Mouse (Mus musculus): ENCODE data around the gene Ackr3. TPM values are rescaled to one million over a fixed set of nuclear protein-coding genes. Genes with fewer than 3 reads are reported as not detected.

Gene Ackr3
- total RNA-seq, 2 experiments from 2014 or later: 10.5 to 13.2 TPM

- DNase-seq: peak; percentile 54
Measured at GRCm38 (mm10) chr1:90258253-90258887, 54.6 kb downstream of the Ackr3 start.

DNA sequence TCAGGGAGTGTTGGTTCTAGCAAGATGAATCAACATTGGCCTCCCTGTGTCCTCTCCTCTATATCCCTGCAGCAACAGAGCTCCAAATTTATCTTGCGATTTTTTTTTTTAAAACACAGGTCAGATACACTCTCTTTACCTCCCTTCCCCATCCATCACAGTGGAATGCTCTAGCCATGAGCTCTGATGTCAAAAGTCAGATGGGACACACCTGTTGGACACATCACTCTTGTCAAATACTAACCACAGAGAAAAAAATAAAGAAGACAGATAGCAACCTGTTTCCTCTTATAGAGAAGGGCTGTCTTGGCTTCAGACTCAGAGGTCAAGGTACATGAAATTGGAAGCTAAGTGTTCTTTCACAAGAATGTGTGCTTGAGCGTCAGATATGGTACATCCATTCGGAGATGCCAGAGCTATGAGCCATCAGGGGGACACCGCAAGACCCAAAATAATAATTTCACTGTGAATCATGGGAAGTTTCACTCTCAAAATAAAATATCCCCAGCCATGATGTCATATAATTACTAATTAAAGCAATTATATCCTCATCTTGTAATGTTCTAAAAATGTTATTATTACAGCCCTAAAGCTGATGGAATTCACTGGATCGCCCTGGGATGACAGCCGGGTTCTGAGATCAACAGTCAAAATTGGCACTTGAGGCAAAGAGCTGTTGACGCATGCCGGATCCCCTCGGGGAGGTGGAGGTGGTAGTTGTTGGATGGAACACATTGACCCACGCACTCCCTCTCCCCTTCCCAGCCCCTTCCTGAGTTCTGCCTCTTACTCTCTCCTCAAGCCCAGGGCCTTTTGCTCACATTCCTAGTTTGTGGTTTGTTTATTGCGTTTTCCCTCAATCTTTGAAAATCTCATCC, 57.2 kb downstream of the Ackr3 start:
- no peak for DNase-seq

GRCm38 (mm10) chr1:90262380-90262779, 58.6 kb downstream of the Ackr3 start:
- no peak for DNase-seq

Other genes starting within 250 kb of the Ackr3 start
- gene Asb18, start 189.3 kb upstream of the Ackr3 start, total RNA-seq (2021): 10 to 100 TPM; 19.9 to 22.6 TPM
- gene Iqca, start 50.6 kb upstream of the Ackr3 start, total RNA-seq (2021): not detected